Mouse (Mus musculus): ENCODE results near the gene Pou2f1.

Pou2f1 gene

GRCm38 (mm10) chr1:166002520-166003155 lies at the start of gene Pou2f1:
Gene Pou2f1 (minus strand): TSS chr1:166002678.
- DNase-seq (ENCODE audit: low spot score in 2 of 2) = peak; percentile 96 to 98

GRCm38 (mm10) chr1:166049046-166049827 lies 46.8 kb upstream of the Pou2f1 start:
- DNase-seq (ENCODE audit: low spot score in 2 of 2) = no peak

GRCm38 (mm10) chr1:166048230-166048911 lies 45.9 kb upstream of the Pou2f1 start:
- no peak for DNase-seq (ENCODE audit: low spot score in 2 of 2)

DNA sequence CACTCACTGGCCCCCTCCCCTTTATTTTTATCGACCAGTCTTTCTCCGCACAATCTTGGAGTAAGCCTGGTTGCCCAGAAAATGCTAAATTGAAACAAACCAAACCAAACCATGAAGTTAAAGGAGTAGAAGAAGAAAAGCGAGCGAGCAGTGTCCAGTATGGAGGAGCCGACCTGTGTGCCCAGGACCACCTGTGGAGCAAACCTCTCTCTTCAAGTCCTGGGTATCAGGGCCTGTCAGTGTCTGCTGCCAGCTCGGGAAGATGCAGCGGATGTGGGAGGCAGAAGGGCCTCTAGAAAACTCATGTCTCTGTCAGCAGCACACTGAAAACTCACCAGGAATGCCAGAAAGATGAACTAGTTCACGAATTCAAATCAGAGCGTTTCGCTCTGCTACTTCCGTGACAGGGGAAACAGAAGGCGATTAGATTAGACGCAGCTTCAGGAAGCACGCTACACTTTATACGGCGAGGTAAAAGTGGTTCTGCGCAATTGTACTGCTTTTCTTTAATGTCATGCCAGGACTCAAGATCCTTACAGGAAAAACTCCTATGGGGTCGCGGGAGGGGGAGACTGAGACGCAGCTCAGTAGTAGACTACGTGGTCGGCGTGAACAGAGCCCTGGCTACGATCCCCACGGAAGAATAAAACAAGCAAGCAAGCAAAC lies 45.2 kb upstream of the Pou2f1 start:
- no peak for DNase-seq (ENCODE audit: low spot score in 2 of 2)

DNA sequence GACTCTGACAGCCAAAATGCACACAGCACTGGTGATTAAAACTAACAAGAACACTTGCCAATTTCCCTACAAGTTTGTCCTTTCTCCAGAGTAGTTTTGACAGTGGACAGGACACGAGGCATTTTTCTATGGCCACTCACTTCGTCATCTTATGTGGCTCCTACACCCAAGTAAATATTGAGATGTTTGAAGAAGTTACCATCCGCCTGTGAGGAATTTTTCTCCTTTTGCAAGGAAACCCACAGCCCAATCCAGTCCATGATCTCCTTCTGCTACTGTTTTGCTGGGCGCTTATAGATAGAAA lies 43.4 kb upstream of the Pou2f1 start:
- no peak for DNase-seq (ENCODE audit: low spot score in 2 of 2)

- DNase-seq (ENCODE audit: low spot score in 2 of 2) = no peak
These were observed 42.8 kb upstream of the Pou2f1 start for GRCm38 (mm10) chr1:166045060-166045893.

- DNase-seq (ENCODE audit: low spot score in 2 of 2) = no peak
These were observed 41.1 kb upstream of the Pou2f1 start for GRCm38 (mm10) chr1:166043451-166044149.

DNA sequence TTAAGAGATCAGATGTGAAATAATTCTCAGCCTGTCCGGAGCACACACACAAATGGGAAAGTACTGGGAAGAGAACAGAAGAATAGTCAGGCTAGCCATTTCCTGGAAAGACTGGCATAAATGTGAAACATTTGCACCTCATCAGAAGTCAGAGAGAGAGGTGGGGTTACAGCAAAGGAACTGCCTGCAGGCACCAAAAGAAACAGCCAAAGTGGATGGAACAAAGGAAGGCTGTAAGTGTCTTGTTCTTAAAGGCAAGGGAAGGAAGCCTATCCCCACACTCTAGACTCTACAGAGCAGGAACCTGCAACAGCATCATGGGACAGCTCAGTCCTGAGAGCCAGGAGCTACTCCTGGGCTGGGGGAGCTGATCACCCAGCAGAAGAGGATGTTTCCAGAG lies 39.0 kb upstream of the Pou2f1 start:
- DNase-seq (ENCODE audit: low spot score in 2 of 2) = no peak

DNA sequence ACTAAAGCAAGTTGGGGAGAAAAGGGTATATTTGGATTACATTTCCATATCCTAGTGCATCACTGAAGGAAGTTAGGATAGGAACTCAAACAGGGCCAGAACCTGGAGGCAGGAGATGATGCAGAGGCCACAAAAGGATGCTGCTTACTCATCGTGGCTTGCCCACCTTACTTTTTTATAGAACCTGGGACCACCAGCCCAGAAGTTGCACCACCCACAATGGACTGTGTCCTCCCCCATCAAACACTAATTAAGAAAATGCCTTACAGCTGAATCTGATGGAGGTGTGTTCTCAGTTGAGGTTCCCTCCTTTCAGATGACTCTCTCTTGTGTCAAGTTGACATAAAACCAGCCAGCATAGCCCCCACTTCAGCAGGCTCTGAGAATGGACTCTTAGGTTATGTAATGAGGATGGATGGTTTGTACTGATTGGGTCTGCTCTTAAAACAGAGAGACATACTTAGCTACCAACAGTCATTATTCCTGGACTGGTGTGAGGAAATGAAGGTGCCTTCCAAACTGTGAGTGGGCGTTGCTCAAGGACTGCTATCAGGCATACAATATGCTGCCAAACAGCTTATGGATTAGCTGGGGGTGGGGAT lies 36.4 kb upstream of the Pou2f1 start:
- no peak for DNase-seq (ENCODE audit: low spot score in 2 of 2)

- DNase-seq (ENCODE audit: low spot score in 2 of 2) = no peak
These were observed 32.6 kb upstream of the Pou2f1 start for GRCm38 (mm10) chr1:166035045-166035444.

DNA sequence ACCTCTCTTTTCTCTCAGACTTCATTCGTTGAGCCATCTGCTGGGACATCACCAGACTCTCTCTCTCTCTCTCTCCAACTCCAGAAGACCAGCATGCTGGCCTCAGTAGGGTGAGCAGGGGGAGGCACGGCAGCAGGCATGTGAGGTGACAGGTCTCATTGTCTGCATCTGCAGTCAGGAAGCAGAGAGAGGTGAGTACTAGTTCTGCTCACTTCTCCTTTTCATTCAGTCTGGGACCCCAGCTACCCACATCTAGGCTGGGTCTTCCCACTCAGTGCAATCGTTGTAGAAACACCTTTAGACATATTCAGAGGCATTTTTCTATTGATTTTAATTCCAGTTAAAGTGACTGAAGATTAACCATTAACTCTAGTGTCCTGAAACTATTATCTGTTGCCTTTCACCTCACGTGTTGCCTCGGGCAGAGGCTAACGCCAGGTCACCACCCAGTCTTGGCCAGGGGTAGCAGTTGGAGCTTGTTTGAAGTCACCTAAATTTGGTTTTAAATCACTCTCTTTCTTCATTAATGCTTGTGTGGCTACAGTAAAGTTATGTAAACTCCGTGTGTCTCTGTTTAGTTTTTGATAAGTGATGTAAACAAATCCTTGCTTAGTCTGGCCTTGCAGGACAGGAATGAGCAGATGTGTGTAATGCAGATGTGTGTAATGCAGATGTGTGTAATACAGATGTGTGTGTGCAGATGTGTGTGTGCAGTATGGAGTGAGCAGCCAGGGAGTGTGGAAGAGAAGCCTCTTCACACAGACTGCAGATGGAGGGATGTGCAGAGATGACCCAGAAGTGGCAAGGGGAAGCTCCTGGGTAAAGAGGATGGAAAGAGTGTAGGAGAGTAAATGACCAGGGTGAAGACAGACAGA lies 29.4 kb upstream of the Pou2f1 start:
- no peak for DNase-seq (ENCODE audit: low spot score in 2 of 2)

DNA sequence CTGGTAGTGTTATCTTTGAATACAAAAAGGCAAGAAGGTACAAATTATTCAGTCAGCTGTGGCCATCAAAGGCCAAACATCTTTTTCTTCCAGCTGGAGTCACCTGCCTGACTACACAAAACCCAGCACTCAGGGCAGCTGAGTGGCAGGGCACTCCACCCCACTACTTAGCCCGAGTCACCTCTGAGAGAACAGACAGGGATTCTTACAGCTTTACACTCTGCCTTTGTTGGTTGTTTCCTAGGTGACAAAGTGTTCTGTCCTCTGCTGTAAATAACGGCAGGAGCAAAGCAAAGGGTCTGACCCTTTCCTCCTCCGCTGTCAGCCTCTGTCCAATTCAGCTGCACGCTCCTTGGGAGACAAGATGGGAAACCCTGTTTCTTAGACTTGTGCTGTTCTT lies 21.5 kb upstream of the Pou2f1 start:
- DNase-seq (ENCODE audit: low spot score in 2 of 2) = no peak

- DNase-seq (ENCODE audit: low spot score in 2 of 2) = no peak
These were observed 14.7 kb upstream of the Pou2f1 start for GRCm38 (mm10) chr1:166017203-166017602.

GRCm38 (mm10) chr1:166016306-166016705 lies 13.8 kb upstream of the Pou2f1 start:
- no peak for DNase-seq (ENCODE audit: low spot score in 2 of 2)

GRCm38 (mm10) chr1:166014530-166014929 lies 12.1 kb upstream of the Pou2f1 start:
- no peak for DNase-seq (ENCODE audit: low spot score in 2 of 2)

DNA sequence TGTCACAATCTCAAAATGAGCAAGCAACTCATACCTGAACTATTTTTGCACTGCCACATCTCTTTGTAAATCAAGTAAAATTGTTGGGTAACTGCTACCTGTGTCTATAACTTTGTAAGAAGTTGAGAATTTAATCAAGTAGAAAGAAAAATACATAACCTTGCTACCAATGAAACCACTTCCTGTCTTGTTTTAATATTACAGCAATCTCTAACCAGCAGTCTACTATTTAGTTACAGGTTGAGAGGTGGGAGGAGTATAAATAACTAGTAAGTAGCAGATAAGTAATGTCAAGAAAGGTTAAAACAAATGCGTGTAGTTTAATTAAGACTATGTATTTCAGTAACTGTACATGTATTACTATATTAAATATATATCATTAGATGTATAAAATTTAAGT lies 7.6 kb upstream of the Pou2f1 start:
- DNase-seq (ENCODE audit: low spot score in 2 of 2) = no peak

GRCm38 (mm10) chr1:166008634-166009350 lies 6.3 kb upstream of the Pou2f1 start:
- peak in 1 of 2 experiments; percentile 21 for DNase-seq (ENCODE audit: low spot score in 2 of 2)

- no peak for DNase-seq (ENCODE audit: low spot score in 2 of 2)
These were observed 4.5 kb upstream of the Pou2f1 start for GRCm38 (mm10) chr1:166007026-166007425.

Measured in spleen, postnatal 4 days (tissue).